Comparison of ENCODE assay signal across 9 mouse cellular contexts in the genomic region with DNA sequence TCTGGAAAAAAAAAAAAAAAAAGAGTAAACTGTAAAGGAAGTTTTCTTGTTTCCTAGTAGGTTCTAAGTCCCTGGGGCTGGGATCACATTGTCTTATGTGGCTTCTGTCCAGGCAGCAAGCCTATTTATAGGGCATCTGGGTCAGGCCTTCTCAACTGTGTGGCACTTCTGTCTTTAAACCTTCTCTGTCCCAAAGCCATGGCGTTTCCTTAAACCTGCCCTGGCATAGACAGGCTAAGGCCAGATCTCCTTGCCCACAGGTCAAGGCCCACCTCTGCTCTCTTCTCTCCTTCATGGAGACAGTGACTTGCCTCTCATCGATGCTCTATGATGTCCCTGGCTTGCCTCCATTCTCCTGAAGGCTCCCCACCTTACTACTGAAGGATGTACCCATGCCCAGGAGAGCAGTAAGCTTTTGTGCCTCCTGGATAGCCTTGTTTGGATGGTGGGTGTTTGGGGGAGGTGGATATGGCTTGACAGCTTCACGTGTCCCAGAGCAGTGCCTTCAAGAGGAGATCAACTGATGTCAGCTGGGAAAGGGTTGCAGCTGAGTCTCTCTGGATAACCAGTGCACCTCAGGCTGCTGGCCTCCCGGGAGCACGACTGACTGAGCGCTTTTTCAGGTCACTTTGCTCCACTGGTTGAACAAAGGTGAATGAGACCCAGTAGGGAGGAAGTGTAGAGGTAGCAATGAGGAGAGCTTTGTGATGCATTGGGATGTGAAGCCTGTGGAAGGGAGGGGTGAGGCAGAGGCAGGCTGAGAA. TPM values are rescaled to one million over a fixed set of nuclear protein-coding genes. Genes with fewer than 3 reads are reported as not detected.
DNase-seq lines count a peak whose midpoint lies in the region; ATAC-seq and TF ChIP-seq lines count a peak whose summit lies in the region.
"Had no signal": no experiment of that assay in that cellular context is flagged by ENCODE, and none has a peak within 500 bp of the region (broad histone marks: within the 10 kb centered on the region; RNA-seq: fewer than 3 reads in every experiment).

No protein-coding gene starts in this region.

- TF ChIP-seq CTCF in heart, postnatal 0 days (IDR thresholded peaks at IDR 0.05; ENCODE audit: low read depth): no peak

- no peaks in the 10 kb centered on the region for H3K27me3 ChIP-seq in neural tube, embryonic 11.5 days (ENCODE audit: control insufficient read depth, insufficient read depth, low read length)
- peaks cover 6% of the 10 kb centered on the region; the same call in 1 of the 2 replicates for H3K27me3 ChIP-seq in heart, postnatal 0 days (ENCODE audit: control insufficient read depth, insufficient read depth, low read length)
- peaks cover under 1% of the 10 kb centered on the region; the same call in 1 of the 2 replicates for H3K27me3 ChIP-seq in limb, embryonic 13.5 days

- peaks cover 21% of the 10 kb centered on the region for H3K4me1 ChIP-seq in neural tube, embryonic 11.5 days (ENCODE audit: control insufficient read depth, insufficient read depth, low read length)
- peaks cover 48% of the 10 kb centered on the region for H3K4me1 ChIP-seq in heart, postnatal 0 days (ENCODE audit: control insufficient read depth, insufficient read depth)
- peaks cover 61% of the 10 kb centered on the region for H3K4me1 ChIP-seq in limb, embryonic 13.5 days

- no peak for DNase-seq in neural tube, embryonic 11.5 days (ENCODE audit: low spot score)
- DNase-seq in neural tube, embryonic 10.5 days (ENCODE audit: extremely low spot score, low spot score): no peak
- no peak for DNase-seq in heart, postnatal 0 days (ENCODE audit: low spot score)
- DNase-seq in cerebellum, postnatal 4 days (ENCODE audit: low spot score in 2 of 2): no peak
- DNase-seq in thymus, adult 18-20 months: no peak
- no peak for DNase-seq in layer of hippocampus, postnatal 25 days (ENCODE audit: extremely low spot score in 1 of 2, low spot score in 1 of 2)

- H3K4me2 ChIP-seq in neural tube, embryonic 11.5 days (ENCODE audit: low read depth): peak overlapping the region; percentile 69
- H3K4me2 ChIP-seq in heart, postnatal 0 days (ENCODE audit: low read depth, low read length): peak overlapping the region; percentile 47
- H3K4me2 ChIP-seq in limb, embryonic 13.5 days (replicated peaks): peak overlapping the region; percentile 66

- no peak for ATAC-seq in neural tube, embryonic 11.5 days (ENCODE audit: insufficient read depth, low FRiP score, low TSS enrichment)
- ATAC-seq in heart, postnatal 0 days (ENCODE audit: insufficient read depth, low read depth): no peak
- ATAC-seq in limb, embryonic 13.5 days (ENCODE audit: low FRiP score, low read depth): no peak
- no peak for ATAC-seq in erythroid progenitor cell, adult 5-6 weeks (replicated peaks; ENCODE audit: low FRiP score, poor library complexity, severe bottlenecking)

- TF ChIP-seq EP300 in heart, postnatal 0 days (IDR thresholded peaks at IDR 0.05; ENCODE audit: low read depth): no peak

- H3K4me3 ChIP-seq in neural tube, embryonic 11.5 days (ENCODE audit: low read depth, low read length): peak overlapping the region; percentile 66; the same call in 1 of the 2 replicates
- H3K4me3 ChIP-seq in heart, postnatal 0 days (ENCODE audit: low read depth, low read length): no peak overlapping the region
- peak overlapping the region; percentile 71 for H3K4me3 ChIP-seq in limb, embryonic 13.5 days

- H3K36me3 ChIP-seq in neural tube, embryonic 11.5 days (ENCODE audit: control insufficient read depth, insufficient read depth, low read length): no peaks in the 10 kb centered on the region
- no peaks in the 10 kb centered on the region for H3K36me3 ChIP-seq in heart, postnatal 0 days (replicated peaks; ENCODE audit: control insufficient read depth, insufficient read depth, low read length)
- H3K36me3 ChIP-seq in limb, embryonic 13.5 days: peaks cover 19% of the 10 kb centered on the region

- no peaks in the 10 kb centered on the region for H3K9me3 ChIP-seq in neural tube, embryonic 11.5 days (ENCODE audit: control insufficient read depth, low read length)
- no peaks in the 10 kb centered on the region for H3K9me3 ChIP-seq in heart, postnatal 0 days (replicated peaks; ENCODE audit: control insufficient read depth, low read length)
- no peaks in the 10 kb centered on the region for H3K9me3 ChIP-seq in limb, embryonic 13.5 days

- H3K27ac ChIP-seq in neural tube, embryonic 11.5 days (ENCODE audit: low read depth, low read length): no peak overlapping the region
- H3K27ac ChIP-seq in heart, postnatal 0 days (ENCODE audit: low read depth): no peak overlapping the region
- no peak overlapping the region for H3K27ac ChIP-seq in limb, embryonic 13.5 days

- peak overlapping the region; percentile 82 for H3K9ac ChIP-seq in neural tube, embryonic 11.5 days (ENCODE audit: low read length)
- no peak overlapping the region for H3K9ac ChIP-seq in heart, postnatal 0 days (replicated peaks; ENCODE audit: low read depth, low read length)
- peak overlapping the region; percentile 56 for H3K9ac ChIP-seq in limb, embryonic 13.5 days

- WGBS in neural tube, embryonic 11.5 days: 67% methylated on average over 6 of the region's 6 CpGs
- WGBS in heart, postnatal 0 days: 46% methylated on average over 6 of the region's 6 CpGs
- WGBS in limb, embryonic 13.5 days: 68% methylated on average over 6 of the region's 6 CpGs

RNA-seq across cellular contexts. Expression of gene Ackr3, which starts 4.1 kb away (rescaled TPM):
- 45.9 and 47.0 TPM in 2 replicates for polyA plus RNA-seq in neural tube, embryonic 11.5 days (2014; fragmentation: Nextera tagmentation; extraction: Ambion mirVana)
- total RNA-seq in heart, postnatal 0 days (2014; rRNA removed; ENCODE audit: low replicate concordance): 13.5 and 21.3 TPM in 2 replicates
- 22.5 and 25.5 TPM in 2 replicates for polyA plus RNA-seq in heart, postnatal 0 days (2015; fragmentation: Nextera tagmentation; extraction: Ambion mirVana)
- 40.5 and 41.7 TPM in 2 replicates for polyA plus RNA-seq in limb, embryonic 13.5 days (2015; fragmentation: Nextera tagmentation; extraction: Ambion mirVana)
- total RNA-seq in erythroid progenitor cell, adult 5-6 weeks (2015; ENCODE audit: low replicate concordance): 1.1 TPM in 1 of 2 replicates, not detected in the other
- not detected in 2 replicates for total RNA-seq in erythroid progenitor cell, adult 5-6 weeks (2017; ENCODE audit: low replicate concordance)
- 10 to 100 TPM; 15.5 to 16.7 TPM for total RNA-seq in layer of hippocampus, postnatal 25 days (2021)
- total RNA-seq: common myeloid progenitor, adult 5-6 weeks had no signal

RNA-seq across cellular contexts. Expression of gene Iqca, which starts 54.7 kb away (rescaled TPM):
- polyA plus RNA-seq in neural tube, embryonic 11.5 days (2014; fragmentation: Nextera tagmentation; extraction: Ambion mirVana): 0.11 TPM in 1 of 2 replicates, not detected in the other
- total RNA-seq in heart, postnatal 0 days (2014; rRNA removed; ENCODE audit: low replicate concordance): not detected in 2 replicates
- 0.14 TPM in 1 of 2 replicates, not detected in the other for polyA plus RNA-seq in heart, postnatal 0 days (2015; fragmentation: Nextera tagmentation; extraction: Ambion mirVana)
- polyA plus RNA-seq in limb, embryonic 13.5 days (2015; fragmentation: Nextera tagmentation; extraction: Ambion mirVana): 0.10 and 0.47 TPM in 2 replicates
- not detected in 2 replicates for total RNA-seq in erythroid progenitor cell, adult 5-6 weeks (2015; ENCODE audit: low replicate concordance)
- not detected in 2 replicates for total RNA-seq in erythroid progenitor cell, adult 5-6 weeks (2017; ENCODE audit: low replicate concordance)
- total RNA-seq in layer of hippocampus, postnatal 25 days (2021): 1 to 10 TPM in 1 of 2 experiments, under 1 TPM in 1; 0.76 to 1.7 TPM
- total RNA-seq: common myeloid progenitor, adult 5-6 weeks had no signal
